Mouse (Mus musculus): Measurements from ENCODE around the gene E130114P18Rik.

DNA sequence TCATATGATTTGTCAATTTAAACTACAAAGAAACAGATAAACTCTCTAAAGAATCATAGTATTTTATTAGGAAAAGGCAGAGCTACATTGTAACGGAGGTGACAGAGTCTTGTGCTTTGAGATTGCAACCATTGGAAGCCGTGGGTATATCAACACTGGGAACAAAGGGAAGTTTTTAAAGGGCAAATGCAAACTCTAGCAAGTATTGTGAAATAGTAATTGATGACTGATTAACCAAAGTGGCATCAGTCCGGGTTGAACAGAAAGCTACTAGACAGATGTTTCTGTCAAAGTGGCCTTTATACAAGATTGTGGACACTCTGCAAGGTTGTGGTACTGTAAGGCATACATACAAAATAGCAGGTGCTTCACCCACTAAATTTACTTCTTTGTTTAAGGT lies 162.8 kb downstream of the E130114P18Rik start:
- no peak for TF ChIP-seq GATA1 (IDR thresholded peaks at IDR 0.05; ENCODE audit: low read length)
- TF ChIP-seq TAL1 (IDR thresholded peaks at IDR 0.05; ENCODE audit: low read length): no peak

All from erythroblast, embryonic 14.5 days (primary cell).